Mouse (Mus musculus) thymus, postnatal 4 days (tissue): ENCODE results near the gene Notch1.

ENCODE experiments used
- DNase-seq: peaks from one replicate; pipeline ENCODE4 v3.0.0; 2021

Gene Notch1

DNA sequence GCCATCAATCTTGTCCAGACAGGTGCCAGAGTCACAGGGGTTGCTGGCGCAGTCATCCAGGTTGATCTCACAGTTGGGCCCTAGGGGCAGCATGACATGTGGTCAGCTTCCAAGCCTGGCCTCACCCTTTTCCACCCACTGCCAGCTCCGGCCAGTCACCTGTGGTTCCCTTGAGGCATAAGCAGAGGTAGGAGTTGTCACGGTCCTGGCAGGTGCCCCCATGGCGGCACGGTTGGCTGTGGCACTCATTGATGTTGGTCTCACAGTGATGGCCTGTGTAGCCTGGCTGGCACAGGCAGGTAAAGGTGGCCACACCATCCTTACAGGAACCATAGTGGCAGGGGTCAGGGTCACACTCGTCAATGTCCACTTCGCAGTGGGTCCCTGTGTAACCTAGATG lies 38.6 kb downstream of the Notch1 start:
- no peak for DNase-seq

- DNase-seq = no peak
Measured at GRCm38 (mm10) chr2:26475505-26476430, 40.7 kb downstream of the Notch1 start.

- no peak for DNase-seq
Measured at GRCm38 (mm10) chr2:26474789-26475504, 41.5 kb downstream of the Notch1 start.

DNA sequence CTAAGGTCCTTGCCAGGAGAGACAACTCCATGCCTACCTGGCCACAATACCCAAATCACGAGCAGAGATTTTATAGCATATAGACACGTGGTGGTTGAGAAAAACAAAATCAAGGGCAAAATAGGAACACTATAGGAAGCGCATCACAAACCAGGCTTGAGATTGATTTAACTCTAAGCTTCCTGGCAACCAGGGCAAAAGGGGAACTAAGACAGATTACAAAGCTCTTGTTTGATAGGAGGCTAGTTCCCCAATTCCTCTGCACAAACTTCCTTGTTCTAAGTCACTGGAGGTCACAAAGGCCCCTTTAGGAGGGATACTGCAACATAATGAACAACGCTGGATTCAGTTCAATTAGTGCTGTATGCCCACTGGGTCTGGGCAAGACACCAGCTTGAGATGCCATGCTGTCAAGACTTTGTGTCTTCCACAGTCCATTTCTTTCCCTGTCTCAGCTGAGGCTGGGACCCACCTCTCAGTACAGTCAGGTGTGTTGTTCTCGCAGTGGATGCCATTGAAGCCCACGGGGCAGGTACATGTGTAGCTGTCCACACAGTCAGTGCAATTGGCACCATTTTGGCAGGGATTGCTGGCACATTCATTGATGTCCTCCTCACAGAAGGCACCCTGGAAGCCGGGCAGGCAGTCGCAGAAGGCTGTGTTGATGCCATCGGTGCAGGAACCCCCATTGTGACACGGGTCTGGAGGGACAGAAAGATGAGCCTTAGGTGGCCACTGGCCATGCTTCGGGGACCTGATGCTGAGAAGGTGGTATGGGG lies 44.0 kb downstream of the Notch1 start:
- DNase-seq = no peak

GRCm38 (mm10) chr2:26471652-26472285 lies 44.7 kb downstream of the Notch1 start:
- DNase-seq = no peak

GRCm38 (mm10) chr2:26470967-26471366 lies 45.5 kb downstream of the Notch1 start:
- DNase-seq = no peak

GRCm38 (mm10) chr2:26468376-26468775 lies 48.1 kb downstream of the Notch1 start:
- DNase-seq = peak; percentile 65

DNA sequence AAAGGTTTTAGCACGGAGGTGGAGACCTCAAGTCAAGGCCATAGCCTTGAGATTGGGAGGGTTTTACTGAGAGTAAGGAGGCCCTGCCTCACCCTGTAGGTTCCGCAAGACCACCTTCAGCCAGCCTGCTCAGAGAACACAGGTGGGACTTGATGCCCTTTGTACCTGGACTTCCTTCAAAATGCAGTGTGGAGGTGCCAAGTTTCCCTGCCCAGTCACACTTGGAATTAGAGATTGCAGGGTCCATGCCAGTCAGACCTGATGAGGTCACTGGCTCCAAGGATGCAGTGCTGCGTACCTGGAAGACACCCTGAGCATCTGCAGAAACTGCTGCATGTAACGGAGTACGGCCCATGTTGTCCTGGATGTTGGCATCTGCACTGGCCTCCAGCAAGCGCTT lies 53.1 kb downstream of the Notch1 start:
- DNase-seq = no peak

GRCm38 (mm10) chr2:26462980-26463379 lies 53.5 kb downstream of the Notch1 start:
- DNase-seq = no peak

DNA sequence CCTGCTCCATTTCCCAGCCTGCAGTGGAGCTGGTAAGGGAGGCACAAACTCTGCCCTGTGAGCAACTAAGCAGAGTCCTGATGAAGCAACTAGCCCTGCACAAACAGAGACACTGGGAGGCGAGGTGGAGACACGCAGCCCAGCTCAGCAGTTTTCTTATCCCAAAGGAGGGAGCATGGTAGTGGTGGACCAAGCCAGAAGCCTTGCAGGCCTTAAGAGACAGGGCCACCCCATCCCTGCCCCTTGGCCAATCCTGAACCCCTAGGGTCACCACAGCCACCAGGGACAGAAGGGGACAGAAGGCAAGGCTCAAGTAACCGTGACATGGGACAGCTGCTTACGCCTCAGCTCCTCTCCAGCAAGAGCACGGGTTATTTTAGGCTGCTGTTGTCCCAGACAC lies 54.8 kb downstream of the Notch1 start:
- DNase-seq = no peak

GRCm38 (mm10) chr2:26460837-26461236 lies 55.6 kb downstream of the Notch1 start:
- DNase-seq = peak; percentile 71

DNA sequence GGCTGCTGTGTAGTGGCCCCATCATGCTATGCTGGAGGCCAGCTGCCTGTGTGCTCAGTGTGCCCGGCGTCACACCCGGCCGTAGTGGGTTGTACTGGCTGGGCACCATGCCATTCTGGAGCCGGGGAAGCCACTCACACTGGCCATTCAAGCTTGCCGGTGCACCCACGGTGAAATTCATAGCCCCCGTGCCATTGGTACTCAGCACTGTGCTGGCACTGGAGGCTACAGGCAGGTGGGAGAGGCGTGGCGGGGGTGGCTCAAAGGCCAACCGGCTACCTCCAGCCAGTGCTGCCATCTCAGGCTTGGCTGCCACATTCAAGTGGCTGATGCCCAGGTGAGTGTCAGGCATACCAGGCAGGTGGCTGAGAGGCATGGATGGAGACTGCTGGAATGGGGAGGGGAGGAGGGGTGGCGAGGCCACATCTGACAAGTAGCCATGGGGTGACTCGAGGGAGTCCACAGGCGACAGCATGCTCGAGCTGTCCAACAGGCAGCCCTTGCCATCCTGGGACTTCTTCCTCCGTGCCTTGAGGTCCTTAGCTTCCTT lies 56.3 kb downstream of the Notch1 start:
- no peak for DNase-seq

- no peak for DNase-seq
Measured at GRCm38 (mm10) chr2:26459478-26459877, 57.0 kb downstream of the Notch1 start.

GRCm38 (mm10) chr2:26458402-26459124 lies 57.9 kb downstream of the Notch1 start:
- peak; percentile 67 for DNase-seq

DNA sequence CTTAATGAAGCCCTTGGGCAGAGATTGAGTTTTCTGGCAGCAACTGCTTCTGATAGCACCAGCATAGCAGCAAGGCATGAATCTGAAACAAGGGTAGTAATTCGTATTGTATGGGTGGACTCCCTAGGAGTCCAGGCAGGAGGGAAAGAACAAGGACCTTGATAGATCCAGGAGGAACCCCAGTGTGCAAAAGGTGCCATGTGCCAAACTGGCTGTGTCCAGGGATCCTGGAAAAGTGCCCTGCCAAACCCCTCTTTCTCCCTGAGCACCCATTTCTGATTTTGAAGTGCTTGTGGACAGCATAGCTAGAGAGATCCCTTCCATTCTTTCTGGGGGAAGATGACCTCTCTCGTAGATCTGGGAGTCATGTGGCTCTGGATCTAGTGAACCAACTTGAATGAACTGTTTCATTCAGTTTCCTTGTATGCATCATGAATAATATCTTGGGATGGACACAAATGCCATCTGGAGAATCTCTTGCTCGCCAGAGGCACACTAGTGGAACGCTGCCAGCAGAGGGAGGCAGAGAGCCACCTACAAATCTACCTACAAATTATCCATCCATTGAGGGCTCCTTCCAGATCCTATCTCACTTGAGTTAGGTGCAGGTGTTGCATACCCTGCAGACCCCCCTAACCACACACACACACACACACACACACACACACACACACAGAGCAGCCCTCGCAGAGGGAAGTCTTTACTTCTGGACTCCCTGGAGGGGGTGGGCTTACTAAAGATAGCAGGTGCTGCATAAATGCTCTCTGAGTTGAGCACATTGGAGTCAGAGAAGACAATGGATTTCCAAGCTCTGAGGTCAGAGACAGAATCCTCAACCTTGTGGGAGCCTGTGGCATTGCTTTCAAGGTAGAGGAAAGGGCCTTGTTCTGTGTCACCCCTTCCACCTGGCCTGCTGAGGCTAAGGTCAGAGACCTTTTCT lies 67.1 kb downstream of the Notch1 start:
- DNase-seq = peak; percentile 92

DNA sequence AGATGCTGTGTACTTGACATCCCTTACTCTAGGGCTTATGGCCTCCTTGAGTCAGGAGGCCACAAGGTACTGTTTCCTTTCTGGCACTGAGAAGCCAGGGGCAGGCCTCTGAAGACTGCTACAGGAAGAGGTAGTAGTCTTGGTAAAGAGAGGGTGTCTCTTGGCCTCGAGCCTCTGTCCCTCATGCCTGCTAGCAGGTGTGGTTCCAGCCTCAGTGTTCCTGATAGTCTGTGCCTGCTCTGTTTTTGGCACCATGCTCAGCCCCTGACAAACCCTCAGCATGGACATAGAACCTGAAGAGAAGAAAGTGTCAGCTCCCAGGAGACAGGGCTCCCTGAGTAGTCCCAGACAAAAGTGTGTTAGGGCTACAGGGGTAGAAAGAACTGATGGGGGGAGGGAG lies 69.0 kb downstream of the Notch1 start:
- peak; percentile 26 for DNase-seq

DNA sequence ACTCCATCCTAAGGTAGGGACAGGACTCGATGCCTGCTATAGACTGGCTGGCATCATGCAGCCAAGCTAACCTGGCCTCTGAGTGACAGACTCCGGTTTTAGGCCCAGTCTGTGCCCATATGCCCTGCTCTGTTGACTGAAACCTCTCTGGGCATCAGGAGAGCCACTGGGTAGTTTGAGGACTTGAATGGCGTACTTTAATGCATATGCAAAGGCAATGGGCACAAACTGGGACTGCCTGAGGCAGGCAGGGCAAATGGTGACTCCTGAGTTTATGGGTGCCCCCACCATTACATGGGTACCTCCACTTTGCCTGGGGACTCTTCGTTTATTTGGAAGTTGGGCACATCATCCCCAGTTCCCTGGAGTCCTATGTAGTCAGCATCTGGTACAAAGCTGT lies 69.8 kb downstream of the Notch1 start:
- DNase-seq = peak; percentile 11

GRCm38 (mm10) chr2:26445666-26446445 lies 70.6 kb downstream of the Notch1 start:
- DNase-seq = peak; percentile 92

- DNase-seq = peak; percentile 100
Measured at GRCm38 (mm10) chr2:26444946-26445665, 71.4 kb downstream of the Notch1 start, which contains the start of gene Sec16a. Sec16a (minus strand) TSS chr2:26445216.
